Mouse (Mus musculus): Measurements from ENCODE around the gene Rc3h1. TPM values are rescaled to one million over a fixed set of nuclear protein-coding genes. Genes with fewer than 3 reads are reported as not detected.
"Not testable (repeated sequence)": the region's sequence is repeated elsewhere in the genome, so short reads cannot be mapped to it uniquely, and the experiment has no call there.

Gene Rc3h1
- polyA plus RNA-seq, 1 experiment = 9.5 TPM

DNA sequence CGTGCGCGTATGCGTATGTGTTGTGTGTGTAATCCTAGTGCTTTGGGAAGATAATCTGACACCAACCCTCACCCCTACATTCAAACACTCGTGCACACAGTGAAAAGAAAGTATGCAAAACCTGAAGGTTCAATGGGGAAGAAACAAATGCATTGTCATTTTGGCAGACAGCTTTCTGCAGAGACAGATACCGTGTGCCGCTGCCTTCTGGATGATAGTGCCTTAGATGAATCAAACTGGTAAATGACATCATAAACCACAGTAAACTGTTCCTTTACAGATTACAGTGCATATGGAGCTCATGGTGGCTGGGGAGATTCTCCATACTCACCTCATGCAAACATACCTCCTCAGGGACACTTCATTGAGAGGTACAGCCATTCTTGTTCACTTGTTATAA, 57.0 kb downstream of the Rc3h1 start:
- DNase-seq (ENCODE audit: low spot score) = no peak

DNA sequence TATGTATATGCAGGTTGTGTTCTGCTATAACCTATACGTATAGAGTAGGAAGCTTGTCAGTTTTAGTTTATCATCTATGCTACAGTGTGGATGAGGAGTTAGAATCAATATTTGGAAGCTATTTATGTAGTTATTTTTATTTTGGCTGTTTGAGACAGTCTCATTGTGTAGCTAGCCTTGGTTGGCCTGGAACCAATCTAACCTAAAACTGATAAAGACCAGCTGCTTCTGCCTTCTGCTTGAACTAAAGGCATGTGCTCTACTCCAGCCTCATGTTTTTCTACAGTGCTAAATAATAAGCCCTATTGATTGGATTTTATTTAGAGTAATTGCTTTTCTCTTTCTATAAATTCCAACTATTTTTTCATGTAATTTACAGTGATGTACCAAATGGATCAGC, 61.0 kb downstream of the Rc3h1 start:
- no peak for DNase-seq (ENCODE audit: low spot score)

DNA sequence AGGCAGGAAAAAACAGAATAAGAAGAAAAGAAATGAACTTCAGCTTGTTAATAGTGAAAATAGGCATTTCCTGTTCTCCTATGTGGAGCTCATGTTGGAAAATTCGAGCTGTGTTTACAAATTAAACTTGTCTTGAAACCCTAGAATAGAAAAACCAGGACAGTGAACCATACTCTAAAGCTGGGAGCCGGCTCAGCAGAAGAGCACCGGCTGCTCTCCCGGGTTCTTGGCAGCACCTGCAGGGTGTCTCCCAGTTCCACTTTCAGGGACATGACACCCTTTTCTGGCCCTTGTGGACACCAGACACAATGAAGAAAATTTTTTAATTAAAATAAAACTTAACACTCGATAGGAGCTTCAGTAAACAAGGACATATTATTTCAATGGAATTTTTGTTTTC, 62.4 kb downstream of the Rc3h1 start:
- DNase-seq (ENCODE audit: low spot score) = no peak

- no peak for DNase-seq (ENCODE audit: low spot score)
These were observed 72.0 kb downstream of the Rc3h1 start, which contains the start of gene Serpinc1 for GRCm38 (mm10) chr1:160978071-160978735. Gene Serpinc1, plus strand, starts transcription at chr1:160978585.

DNA sequence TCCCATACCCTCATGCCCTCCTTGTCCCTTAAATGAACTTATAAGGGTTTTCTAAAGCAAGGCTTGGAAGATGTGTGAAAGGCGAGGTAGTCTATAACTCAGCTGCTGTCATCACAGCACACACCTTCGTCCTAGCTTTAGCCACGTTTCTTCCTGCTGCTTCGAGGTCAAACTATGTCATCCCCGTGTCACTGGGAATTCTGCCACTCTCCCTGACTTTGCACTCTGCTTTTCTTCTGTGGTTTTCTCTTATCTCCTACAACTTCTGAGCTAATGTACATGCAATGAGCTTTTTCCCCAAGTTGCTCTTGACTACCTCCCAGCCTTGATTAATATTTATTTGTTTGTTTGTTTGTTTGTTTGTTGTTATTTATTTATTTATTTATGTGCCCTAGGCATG, 73.8 kb downstream of the Rc3h1 start:
- DNase-seq (ENCODE audit: low spot score) = no peak

DNA sequence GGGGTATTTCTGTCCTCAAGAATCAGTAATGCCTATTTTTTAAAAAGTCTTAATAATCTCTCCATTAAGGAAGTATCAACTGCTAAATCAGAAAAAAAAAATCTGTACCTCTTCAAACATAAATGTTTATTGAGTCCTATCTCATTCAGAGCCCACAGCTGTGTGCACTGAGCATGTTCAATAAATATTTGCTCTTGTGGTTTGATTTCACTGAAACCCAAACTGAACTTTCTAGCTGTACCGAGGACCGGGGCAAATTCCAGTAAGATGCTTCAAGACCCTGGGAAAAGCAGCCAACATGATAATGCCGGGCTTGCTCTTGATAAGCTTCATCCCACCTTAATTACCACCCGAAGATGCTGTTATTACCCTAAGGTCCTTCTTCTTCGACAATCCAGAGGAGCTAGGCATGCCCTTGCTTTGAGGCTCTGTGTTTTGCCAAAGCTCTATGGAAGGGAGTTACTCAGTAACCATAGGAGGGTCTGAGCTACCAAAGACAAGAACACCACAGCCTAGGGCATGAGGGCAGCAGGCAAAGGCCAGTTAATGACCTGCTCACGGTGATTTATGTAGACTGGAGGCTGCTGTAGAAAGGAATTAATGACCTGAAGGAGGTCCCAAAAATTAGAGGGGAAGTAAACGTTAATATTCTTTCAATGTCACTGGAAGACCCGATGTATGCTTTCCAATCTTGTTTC, 74.5 kb downstream of the Rc3h1 start:
- no peak for DNase-seq (ENCODE audit: low spot score)

DNA sequence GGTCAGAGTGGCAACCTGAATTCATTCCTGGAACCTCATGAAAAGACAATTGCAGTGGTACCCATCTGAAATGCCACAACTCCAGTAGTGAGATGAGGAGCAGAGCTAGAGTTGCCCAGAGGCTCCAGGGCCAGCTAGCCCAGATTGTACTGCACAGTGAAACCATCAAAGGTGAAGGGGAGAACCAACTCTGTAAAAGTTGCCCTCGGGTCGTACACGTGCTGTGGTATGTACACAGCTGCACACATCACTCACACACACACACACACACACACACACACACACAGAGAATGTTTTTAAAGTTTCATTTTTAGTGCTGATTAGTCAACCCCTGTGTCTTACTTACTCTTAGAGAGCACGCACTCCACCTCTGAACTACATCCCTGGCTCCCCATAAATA, 75.1 kb downstream of the Rc3h1 start:
- no peak for DNase-seq (ENCODE audit: low spot score)

GRCm38 (mm10) chr1:160982887-160983286, 76.7 kb downstream of the Rc3h1 start:
- DNase-seq (ENCODE audit: low spot score) = no peak

DNA sequence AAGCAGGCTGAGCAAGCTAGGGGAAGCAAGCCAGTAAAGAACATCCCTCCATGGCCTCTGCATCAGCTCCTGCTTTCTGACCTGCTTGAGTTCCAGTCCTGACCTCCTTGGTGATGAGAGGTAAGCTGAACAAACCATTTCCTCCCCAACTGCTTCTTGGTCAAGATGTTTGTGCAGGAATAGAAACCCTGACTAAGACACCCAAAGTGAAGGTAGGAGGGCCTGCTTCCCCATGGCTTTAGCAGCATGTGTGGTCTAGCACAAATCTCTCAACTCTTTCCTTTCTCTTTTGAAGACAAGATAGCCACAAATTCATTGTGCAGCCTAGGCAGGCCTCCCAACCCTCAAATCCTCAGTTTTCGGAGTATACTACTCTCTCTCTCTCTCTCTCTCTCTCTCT, 78.5 kb downstream of the Rc3h1 start:
- DNase-seq (ENCODE audit: low spot score) = not testable (repeated sequence)

GRCm38 (mm10) chr1:160985477-160985876, 79.3 kb downstream of the Rc3h1 start:
- DNase-seq (ENCODE audit: low spot score) = no peak

DNA sequence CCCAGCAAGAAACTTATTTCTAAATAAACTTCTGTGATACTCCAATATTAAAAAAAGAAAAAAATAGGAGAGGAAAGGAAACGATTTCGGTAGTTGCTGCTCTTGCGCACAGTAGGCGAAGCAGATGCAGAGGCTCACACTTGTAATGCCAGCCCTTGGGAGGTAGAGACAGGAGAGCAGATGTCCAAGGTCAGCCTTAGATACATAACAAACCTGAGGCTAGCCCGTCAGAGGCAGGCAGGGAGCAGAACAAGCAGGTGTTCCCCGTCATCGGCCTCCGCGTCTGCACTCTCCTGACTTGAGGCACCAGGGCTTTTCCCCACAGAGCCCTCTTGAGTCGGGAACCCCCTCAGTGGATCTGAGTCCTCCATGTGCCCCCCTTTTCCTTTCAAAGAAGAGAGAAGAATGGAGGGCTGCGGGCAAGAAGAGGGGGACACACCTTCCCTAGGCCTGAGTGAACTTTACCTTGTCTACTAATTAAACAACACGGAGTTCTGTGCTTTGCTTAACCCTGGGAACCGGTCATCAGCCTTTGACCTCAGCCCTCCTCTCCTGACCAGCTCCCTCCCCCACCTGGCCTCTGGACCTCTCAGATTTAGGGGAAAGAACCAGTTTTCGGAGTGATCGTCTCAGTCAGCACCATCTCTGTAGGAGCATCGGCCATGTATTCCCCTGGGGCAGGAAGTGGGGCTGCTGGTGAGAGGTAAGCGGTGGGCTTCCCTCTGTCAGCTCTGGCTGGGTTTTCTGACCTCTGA, 80.8 kb downstream of the Rc3h1 start:
- no peak for DNase-seq (ENCODE audit: low spot score)

DNA sequence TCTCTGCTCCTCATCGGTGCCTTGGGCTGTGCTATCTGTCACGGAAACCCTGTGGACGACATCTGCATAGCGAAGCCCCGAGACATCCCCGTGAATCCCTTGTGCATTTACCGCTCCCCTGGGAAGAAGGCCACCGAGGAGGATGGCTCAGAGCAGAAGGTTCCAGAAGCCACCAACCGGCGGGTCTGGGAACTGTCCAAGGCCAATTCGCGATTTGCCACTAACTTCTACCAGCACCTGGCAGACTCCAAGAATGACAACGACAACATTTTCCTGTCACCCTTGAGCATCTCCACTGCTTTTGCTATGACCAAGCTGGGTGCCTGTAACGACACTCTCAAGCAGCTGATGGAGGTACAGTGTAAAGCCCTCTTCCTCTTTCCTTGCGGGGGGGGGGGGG, 83.2 kb downstream of the Rc3h1 start:
- no peak for DNase-seq (ENCODE audit: low spot score)

- no peak for DNase-seq (ENCODE audit: low spot score)
These were observed 87.6 kb downstream of the Rc3h1 start for GRCm38 (mm10) chr1:160993851-160994250.

GRCm38 (mm10) chr1:161004942-161005341, 98.7 kb downstream of the Rc3h1 start:
- DNase-seq (ENCODE audit: low spot score) = no peak

DNA sequence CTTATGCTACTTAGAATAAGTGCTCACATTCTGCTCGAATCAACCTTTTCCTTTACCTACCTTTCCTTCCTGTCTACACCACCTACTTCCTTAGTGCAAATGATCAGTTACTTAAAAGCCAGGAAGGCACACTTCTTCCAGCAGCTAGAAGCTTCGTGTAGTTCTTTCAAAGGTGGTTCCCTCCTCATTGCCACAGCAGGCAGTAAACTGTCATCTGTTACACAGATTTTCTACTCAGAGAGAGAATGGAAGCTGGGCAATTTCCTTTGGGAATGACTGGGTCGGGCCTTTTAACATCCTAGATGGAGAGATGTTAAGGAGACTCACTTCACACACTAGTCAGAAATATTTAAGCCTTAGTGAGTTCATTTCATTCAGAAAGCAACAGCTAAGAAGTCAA, 99.3 kb downstream of the Rc3h1 start:
- no peak for DNase-seq (ENCODE audit: low spot score)

DNA sequence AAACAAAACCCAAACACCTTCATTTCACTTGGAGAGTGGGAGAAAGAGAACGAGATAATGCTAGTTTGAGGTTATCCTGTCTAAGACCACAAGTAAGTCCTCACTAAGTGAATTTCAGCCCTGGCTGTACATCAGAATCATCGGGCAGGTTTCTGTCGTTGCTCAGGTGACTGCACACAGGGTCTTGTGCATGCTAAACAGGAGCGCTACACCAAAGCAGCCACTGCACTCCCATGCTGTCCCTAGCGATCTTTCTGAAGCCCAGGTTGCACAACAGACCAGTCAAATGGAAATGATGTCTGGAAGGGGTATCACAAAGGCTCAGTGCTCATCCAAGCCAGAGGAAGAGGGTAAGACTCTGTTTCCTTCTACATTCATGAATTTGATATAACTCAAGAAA, 100.3 kb downstream of the Rc3h1 start:
- no peak for DNase-seq (ENCODE audit: low spot score)

GRCm38 (mm10) chr1:161008038-161008437, 101.8 kb downstream of the Rc3h1 start:
- DNase-seq (ENCODE audit: low spot score) = no peak

- DNase-seq (ENCODE audit: low spot score) = no peak
These were observed 104.2 kb downstream of the Rc3h1 start for GRCm38 (mm10) chr1:161010436-161010835.

DNA sequence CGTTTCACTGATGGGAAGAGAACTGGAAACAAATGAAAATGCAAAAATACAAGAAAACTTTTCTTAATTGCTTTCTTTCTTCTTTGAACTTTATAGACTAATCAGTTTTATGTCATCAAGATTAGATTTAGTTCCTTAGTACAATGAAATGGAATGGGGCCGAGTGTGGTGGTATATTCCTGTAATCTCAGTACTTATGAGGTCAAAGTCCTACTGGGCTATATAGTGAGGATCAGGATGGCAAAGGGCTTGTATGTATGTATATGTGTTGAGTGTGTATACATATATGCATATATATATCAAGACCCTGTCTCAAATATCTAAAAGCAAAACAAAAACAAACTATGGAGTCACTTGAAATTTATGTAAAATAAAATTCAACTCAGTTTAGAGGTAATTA, 110.2 kb downstream of the Rc3h1 start:
- no peak for DNase-seq (ENCODE audit: low spot score)

DNA sequence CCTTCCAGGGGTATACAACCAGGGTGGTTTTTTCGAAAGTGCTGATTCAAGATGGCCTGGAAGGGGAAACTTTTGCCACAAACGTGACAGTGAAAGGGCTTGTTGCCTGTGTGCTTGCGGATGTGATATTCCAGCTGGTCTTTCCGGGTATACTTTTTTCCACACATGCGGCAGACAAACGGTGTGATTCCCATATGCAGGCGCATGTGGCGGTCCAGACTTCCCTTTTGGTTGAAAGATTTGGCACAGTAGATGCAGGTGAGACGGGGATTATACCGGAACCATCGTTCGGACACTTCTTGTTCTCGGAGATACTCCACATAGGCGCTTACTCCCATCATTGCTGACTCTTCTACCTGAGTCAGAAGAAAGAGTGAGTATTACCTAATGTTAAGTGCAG, 113.8 kb downstream of the Rc3h1 start:
- no peak for DNase-seq (ENCODE audit: low spot score)

Measured in urinary bladder, adult 2 months (tissue).